Mouse (Mus musculus) stomach, embryonic 16.5 days (tissue): ENCODE data around the gene Per1. TPM values are rescaled to one million over a fixed set of nuclear protein-coding genes. Genes with fewer than 3 reads are reported as not detected.

Experiments
- ATAC-seq: fragments of 200-750 bp; cut with Nextera tagmentation; 2 replicates; pipeline ENCODE4 v1.8.0; 2017; ENCODE audit warnings: moderate number of reproducible peaks, moderate TSS enrichment; ENCODE audit not compliant: insufficient read depth, low FRiP score
- H3K27ac ChIP-seq: fragments of 300-500 bp; sonication (generic); 2 replicates; pipeline ENCODE4 v1.5.1; 2014; ENCODE audit warnings: low read length
- H3K27me3 ChIP-seq: fragments of 300-500 bp; sonication (generic); 2 replicates; pipeline ENCODE4 v1.6.1; 2014; ENCODE audit warnings: low read length, control low read depth, mixed read lengths; ENCODE audit not compliant: control insufficient read depth, insufficient read depth
- H3K36me3 ChIP-seq: fragments of 300-500 bp; sonication (generic); 2 replicates; pipeline ENCODE4 v1.6.1; 2014; ENCODE audit warnings: low read length; ENCODE audit not compliant: control insufficient read depth, insufficient read depth
- H3K4me1 ChIP-seq: fragments of 300-500 bp; sonication (generic); 2 replicates; pipeline ENCODE4 v1.6.1; 2014; ENCODE audit warnings: low read length, control low read depth, mixed read lengths; ENCODE audit not compliant: control insufficient read depth, insufficient read depth
- H3K4me2 ChIP-seq: fragments of 300-500 bp; sonication (generic); 2 replicates; pipeline ENCODE4 v1.6.1; 2014; ENCODE audit warnings: low read depth, low read length, mixed read lengths
- H3K4me3 ChIP-seq: fragments of 300-500 bp; sonication (generic); replicated peaks from 2 replicates; pipeline ENCODE4 v1.5.1; 2014; ENCODE audit warnings: mild to moderate bottlenecking, low read length
- H3K9ac ChIP-seq: fragments of 300-500 bp; sonication (generic); 2 replicates; pipeline ENCODE4 v1.6.1; 2014; ENCODE audit warnings: low read length
- H3K9me3 ChIP-seq: fragments of 300-500 bp; sonication (generic); replicated peaks from 2 replicates; pipeline ENCODE4 v1.6.1; 2016; ENCODE audit warnings: low read length, control low read depth; ENCODE audit not compliant: control insufficient read depth
- WGBS: fragments of 180-500 bp; shearing (Covaris S2); extraction: QIAGEN DNeasy Blood & Tissue Kit; methylation state at CpG from one replicate; pipeline ENCODE4 v1.1.7; 2014; 5-methylcytosine and 5-hydroxymethylcytosine counted together
- polyA plus RNA-seq: library from polyadenylated mRNA; unstranded; fragments of >200 nt; fragmentation: Nextera tagmentation; extraction: Ambion mirVana; gene quantifications from 2 replicates; pipeline ENCODE4 v1.2.1, GENCODE M21; 2015

Per1 gene
- polyA plus RNA-seq, 1 experiment from 2014 or later: 21.8 TPM

DNA sequence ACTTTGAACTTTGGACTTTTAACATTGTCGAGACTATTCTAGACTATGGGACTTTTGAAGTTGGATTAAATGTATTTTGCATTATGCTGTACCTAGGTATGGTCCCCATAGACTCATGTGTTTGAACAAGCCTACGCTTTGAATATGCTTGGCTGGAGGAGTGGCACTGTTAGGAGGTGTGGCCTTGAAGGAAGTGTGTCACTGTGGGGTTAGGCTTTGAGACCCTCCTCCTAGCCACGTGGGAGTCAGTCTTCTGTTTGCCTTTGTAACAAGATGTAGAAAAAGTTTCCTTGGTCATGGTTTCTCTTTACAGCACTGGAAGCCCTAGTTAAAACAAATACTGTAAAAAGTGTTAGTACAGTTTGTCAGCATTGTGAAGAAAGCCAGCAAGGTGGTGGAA, 41.2 kb upstream of the Per1 start:
- peaks cover 10% of the 10 kb centered on the region for H3K36me3 ChIP-seq
- H3K4me3 ChIP-seq: no peak overlapping the region
- 53% methylated on average over 3 of the region's 3 CpGs for WGBS
- no peak overlapping the region for H3K9ac ChIP-seq
- peak; percentile 61; the same call in 1 of the 2 replicates for ATAC-seq
- H3K4me1 ChIP-seq: peaks cover 6% of the 10 kb centered on the region
- no peaks in the 10 kb centered on the region for H3K27me3 ChIP-seq
- H3K4me2 ChIP-seq: no peak overlapping the region
- H3K27ac ChIP-seq: no peak overlapping the region
- no peaks in the 10 kb centered on the region for H3K9me3 ChIP-seq

DNA sequence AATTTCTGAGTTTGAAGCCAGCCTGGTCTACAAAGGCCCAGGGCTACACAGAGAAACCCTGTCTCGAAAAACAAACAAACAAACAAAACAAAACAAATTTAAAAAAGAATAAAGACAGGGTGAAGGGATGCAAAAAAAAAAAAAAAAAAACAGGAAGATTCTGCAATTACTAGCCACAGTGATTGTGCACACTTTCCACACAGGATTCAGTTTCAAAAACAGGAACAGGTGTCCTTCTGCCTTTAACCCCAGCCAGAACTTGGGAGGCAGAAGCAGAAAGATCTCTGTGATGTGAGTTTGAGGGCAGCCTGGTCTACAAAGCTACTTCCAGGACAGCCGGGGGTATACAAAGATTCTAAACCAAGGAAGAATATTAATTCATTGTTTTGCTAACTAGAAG, 36.8 kb upstream of the Per1 start:
- no peaks in the 10 kb centered on the region for H3K27me3 ChIP-seq
- H3K4me3 ChIP-seq: peak overlapping the region; percentile 93
- no peaks in the 10 kb centered on the region for H3K9me3 ChIP-seq
- H3K4me2 ChIP-seq: peak overlapping the region; percentile 72
- H3K36me3 ChIP-seq: no peaks in the 10 kb centered on the region
- 65% methylated on average over 2 of the region's 2 CpGs for whole genome bisulfite sequencing
- H3K27ac ChIP-seq: peak overlapping the region; percentile 75
- H3K4me1 ChIP-seq: peaks cover 18% of the 10 kb centered on the region
- peak overlapping the region; percentile 95 for H3K9ac ChIP-seq
- no peak for ATAC-seq

DNA sequence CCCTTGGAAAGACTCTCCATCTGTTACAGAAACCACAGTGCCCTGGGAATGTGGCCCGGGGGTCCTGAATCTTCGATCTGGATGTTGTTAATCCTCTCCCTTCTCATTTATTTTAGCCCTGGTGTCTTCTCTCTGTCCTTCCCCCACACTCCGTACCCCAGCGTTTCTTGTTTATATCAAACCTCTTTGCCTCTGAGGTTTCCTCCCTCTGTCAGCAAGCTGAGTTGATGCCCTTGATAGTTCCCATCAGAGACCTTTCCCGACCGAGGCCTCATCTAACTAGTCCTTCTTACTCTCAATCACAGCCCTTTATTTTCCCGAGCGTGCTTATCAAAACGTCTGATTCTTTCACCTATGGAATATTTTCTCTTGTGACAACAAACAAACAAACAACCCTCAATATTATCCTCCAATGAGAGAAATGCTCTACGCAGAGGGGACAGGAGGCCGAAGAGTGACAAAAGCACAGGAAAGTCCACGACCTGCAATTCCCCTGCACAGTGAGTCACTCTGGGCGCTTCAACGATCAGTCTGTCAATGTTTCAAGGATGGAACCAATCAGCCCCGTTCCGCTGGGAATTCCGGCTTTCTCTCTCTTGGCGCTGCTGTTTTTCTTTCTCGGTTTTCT, 36.2 kb upstream of the Per1 start:
- Histone ChIP-seq H3K9me3 (no peaks in the 10 kb centered on the region), H3K27me3 (no peaks in the 10 kb centered on the region), H3K4me2 (peak overlapping the region; percentile 72), H3K4me3 (peak overlapping the region; percentile 93), H3K36me3 (no peaks in the 10 kb centered on the region), H3K9ac (peak overlapping the region; percentile 95), H3K27ac (peak overlapping the region; percentile 75), H3K4me1 (peaks cover 18% of the 10 kb centered on the region)
- ATAC-seq: 0 out of 2 replicates have a peak, but pooled peaks have one; percentile 1
- 2% methylated on average over 19 of the region's 19 CpGs for WGBS

DNA sequence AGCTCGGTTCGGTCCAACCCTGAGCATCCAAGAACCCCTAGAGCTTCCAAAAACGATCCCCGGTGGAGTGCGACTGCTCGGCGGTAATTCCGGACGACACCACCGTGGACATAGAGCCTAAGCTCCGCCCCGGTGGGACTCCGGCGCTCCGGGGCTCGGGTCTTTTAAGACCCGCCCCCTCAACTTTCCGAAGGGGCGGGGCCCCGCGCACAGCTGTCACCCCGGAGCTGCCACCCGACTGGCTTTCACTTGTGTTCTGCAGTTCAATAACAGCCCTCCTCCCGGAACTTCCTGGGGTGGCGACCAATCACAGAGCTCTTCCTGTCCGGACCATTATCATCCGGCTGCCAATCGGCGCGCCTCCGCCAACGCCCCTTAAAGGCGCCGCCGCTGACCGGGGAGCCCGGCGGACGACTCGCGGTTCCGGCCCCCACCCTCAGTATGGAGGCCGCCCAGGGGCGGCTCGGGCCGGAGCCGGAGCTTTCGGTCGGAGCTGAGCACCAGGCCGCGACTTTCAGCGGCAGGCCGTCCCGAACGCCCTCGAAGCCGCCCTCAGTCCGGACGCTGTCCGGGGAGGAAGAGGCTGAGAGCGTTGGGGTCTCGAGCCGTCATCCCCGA, 35.6 kb upstream of the Per1 start, which contains the start of gene Borcs6:
Gene Borcs6 (plus strand): TSS at position 361 of the 618 bp plus-strand sequence.
- ATAC-seq: peak; percentile 93
- H3K9me3 ChIP-seq: no peaks in the 10 kb centered on the region
- peak within 1 kb of the TSS; percentile 95 for H3K9ac ChIP-seq
- peak within 1 kb of the TSS; percentile 93 for H3K4me3 ChIP-seq
- H3K4me2 ChIP-seq: peak within 1 kb of the TSS; percentile 97
- WGBS: under 1% methylated on average over 64 of the region's 64 CpGs
- H3K4me1 ChIP-seq: peaks cover 18% of the 10 kb centered on the region
- peak within 1 kb of the TSS; percentile 94 for H3K27ac ChIP-seq
- H3K36me3 ChIP-seq: no peaks in the 10 kb centered on the region
- no peaks in the 10 kb centered on the region for H3K27me3 ChIP-seq

DNA sequence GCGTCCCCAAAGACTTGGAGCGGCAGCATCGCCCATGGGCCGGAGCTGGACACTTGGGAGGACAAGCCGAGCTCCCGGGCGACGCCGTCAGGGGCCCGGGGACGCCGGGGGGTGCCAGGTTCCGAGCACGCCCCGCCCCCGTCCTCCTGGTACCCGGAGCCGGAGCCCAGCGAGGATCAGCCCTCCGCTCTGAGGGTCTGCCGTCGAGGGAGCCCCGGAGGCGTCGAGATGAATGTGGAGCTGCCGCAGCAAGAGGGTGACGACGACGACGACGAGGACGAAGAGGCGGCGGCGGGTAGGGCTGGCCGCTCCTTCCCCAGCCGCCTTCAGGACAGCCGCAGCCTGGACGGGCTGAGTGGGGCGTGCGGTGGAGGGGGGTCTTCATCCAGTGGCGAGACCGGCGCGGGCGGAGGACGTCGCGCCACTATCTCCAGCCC, 35.0 kb upstream of the Per1 start:
- under 1% methylated on average over 49 of the region's 49 CpGs for WGBS
- H3K9me3 ChIP-seq: no peaks in the 10 kb centered on the region
- no peaks in the 10 kb centered on the region for H3K27me3 ChIP-seq
- H3K9ac ChIP-seq: peak overlapping the region; percentile 95
- peak overlapping the region; percentile 94 for H3K27ac ChIP-seq
- peaks cover 18% of the 10 kb centered on the region for H3K4me1 ChIP-seq
- no peaks in the 10 kb centered on the region for H3K36me3 ChIP-seq
- ATAC-seq: no peak
- peak overlapping the region; percentile 93 for H3K4me3 ChIP-seq
- peak overlapping the region; percentile 97 for H3K4me2 ChIP-seq

DNA sequence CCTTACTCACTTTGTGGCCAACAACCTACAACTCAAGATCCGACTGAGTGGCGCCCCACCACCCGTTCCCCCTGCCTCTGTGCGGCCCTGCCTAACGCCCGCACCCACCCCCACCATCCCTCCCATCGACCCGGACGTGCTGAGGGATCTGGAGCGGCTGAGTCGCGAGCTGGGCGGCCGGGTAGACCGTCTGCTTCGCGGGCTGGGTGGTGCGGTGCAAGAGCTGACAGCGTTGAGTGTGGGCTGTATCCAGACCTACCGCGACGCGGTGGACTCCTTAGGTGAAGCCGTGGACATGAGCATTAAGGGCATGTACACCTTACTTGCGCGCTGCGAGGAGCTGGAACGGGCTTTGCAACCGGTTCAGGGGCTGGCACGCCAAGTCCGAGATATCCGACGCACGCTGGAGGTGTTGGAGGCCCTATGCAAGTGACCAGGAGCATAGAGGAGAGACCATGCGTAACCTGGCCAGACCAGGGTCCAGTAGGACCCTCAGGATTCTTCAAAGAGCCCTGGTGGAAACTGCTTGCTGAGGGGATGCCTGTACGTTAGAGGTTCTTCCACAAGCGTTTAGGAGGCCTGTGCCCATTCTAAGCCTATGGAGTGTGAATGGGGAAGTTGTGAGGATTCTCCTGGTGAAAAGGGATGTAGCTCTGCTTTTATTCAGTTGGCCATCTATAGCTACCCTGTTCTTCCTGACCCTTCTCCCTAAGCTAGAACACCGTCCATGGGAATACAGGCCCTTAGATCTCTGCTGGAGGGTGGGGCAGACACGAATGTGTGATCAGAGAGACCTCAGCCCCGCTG, 34.4 kb upstream of the Per1 start:
- no peaks in the 10 kb centered on the region for H3K36me3 ChIP-seq
- H3K9me3 ChIP-seq: no peaks in the 10 kb centered on the region
- H3K4me2 ChIP-seq: peak overlapping the region; percentile 97
- H3K9ac ChIP-seq: peak overlapping the region; percentile 95
- 2% methylated on average over 40 of the region's 40 CpGs for WGBS
- H3K4me1 ChIP-seq: peaks cover 18% of the 10 kb centered on the region
- peak overlapping the region; percentile 93 for H3K4me3 ChIP-seq
- H3K27me3 ChIP-seq: no peaks in the 10 kb centered on the region
- peak overlapping the region; percentile 94 for H3K27ac ChIP-seq
- no peak for ATAC-seq

DNA sequence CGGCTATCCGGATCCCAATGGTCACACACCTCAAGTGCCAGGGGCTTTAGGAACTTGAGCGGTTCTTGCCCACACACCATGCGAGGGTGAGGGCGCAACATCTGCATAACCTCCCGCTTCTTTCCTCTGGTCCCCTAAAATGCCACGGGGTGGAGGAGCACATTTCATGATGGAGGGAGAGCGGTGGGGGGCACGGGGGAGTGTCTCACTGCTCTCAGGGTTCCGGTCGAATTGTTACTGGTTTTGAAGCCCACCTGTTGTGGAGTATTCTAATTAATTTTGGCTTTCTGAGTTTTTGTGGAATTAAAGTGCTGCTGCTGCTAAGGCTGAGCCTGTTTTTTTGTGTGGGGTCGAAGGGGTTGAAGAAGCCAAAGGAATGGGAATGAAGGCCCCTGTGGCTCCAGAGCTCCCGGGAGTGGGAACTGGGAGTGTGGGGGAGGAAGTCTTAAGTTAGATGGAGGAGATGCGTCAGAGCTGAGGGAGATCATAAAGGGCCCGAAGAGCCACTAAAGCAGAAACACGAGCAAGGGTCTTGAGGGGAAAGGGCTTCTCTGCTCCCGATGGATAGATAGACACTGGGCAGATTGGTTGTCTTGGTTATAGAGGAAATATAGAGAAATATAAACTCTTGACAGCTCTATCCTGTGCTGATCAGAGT, 33.6 kb upstream of the Per1 start:
- WGBS: 20% methylated on average over 17 of the region's 17 CpGs

DNA sequence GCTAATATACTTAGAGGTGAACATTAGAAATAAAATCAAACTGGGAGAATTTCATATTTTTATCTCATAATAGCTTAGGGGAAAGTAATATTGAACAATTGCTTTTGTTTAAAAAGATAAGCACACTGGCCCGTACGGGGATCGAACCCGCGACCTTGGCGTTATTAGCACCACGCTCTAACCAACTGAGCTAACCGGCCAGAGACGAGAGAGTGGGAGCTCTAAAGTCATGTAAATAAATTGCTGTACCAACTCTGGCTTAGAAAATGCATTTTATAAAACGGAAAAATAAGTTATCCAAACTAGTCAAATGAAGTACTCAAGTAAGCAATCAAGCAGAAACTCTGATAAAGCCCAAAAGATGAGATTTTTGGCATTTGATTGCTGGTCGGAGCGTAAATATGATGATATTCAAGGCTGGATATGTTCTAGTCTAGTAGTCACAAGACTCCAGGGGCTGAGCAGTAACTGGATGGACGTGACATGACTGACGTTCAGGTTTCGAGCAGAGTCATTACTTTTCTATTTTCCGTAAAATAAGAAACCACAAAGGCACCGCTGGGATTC, 32.7 kb upstream of the Per1 start:
- Histone ChIP-seq H3K4me1 (peaks cover 33% of the 10 kb centered on the region), H3K36me3 (no peaks in the 10 kb centered on the region), H3K4me3 (peak overlapping the region; percentile 87), H3K9ac (no peak overlapping the region), H3K4me2 (peak overlapping the region; percentile 97), H3K27ac (peak overlapping the region; percentile 74), H3K9me3 (no peaks in the 10 kb centered on the region), H3K27me3 (no peaks in the 10 kb centered on the region)
- WGBS: 1% methylated on average over 17 of the region's 17 CpGs
- ATAC-seq: no peak

More for the DNA sequence above, 33.6 kb upstream of the Per1 start:
- Histone ChIP-seq H3K9me3 (no peaks in the 10 kb centered on the region), H3K36me3 (no peaks in the 10 kb centered on the region), H3K4me2 (peak overlapping the region; percentile 97), H3K4me3 (peak overlapping the region; percentile 93), H3K27me3 (no peaks in the 10 kb centered on the region), H3K27ac (peak overlapping the region; percentile 94), H3K4me1 (peaks cover 25% of the 10 kb centered on the region), H3K9ac (peak overlapping the region; percentile 95)
- ATAC-seq: no peak
